Mouse (Mus musculus) liver, postnatal 0 days (tissue): ENCODE data around the gene Rbpjl. TPM values are rescaled to one million over a fixed set of nuclear protein-coding genes. Genes with fewer than 3 reads are reported as not detected.

Source experiments
- ATAC-seq: fragments of 200-750 bp; cut with Nextera tagmentation; 2 replicates; pipeline ENCODE4 v1.8.0; 2017; ENCODE audit warnings: mild to moderate bottlenecking, moderate library complexity
- DNase-seq: peaks from one replicate; pipeline ENCODE4 v3.0.0-alpha.2; 2016
- H3K27ac ChIP-seq: fragments of 300-500 bp; sonication (generic); 2 replicates; pipeline ENCODE4 v1.5.1; 2014; ENCODE audit warnings: antibody characterized with exemption, moderate library complexity, mild to moderate bottlenecking, low read depth
- H3K27me3 ChIP-seq: fragments of 300-500 bp; sonication (generic); 2 replicates; pipeline ENCODE4 v1.6.1; 2014; ENCODE audit warnings: low read length, control low read depth, mixed read lengths; ENCODE audit not compliant: insufficient read depth
- H3K36me3 ChIP-seq: fragments of 300-500 bp; sonication (generic); replicated peaks from 2 replicates; pipeline ENCODE4 v1.6.1; 2014; ENCODE audit warnings: mild to moderate bottlenecking, control low read depth, low read length, moderate library complexity, mixed read lengths; ENCODE audit not compliant: insufficient read depth
- H3K4me1 ChIP-seq: fragments of 300-500 bp; sonication (generic); 2 replicates; pipeline ENCODE4 v1.6.1; 2014; ENCODE audit warnings: antibody characterized with exemption, mild to moderate bottlenecking, control low read depth; ENCODE audit not compliant: insufficient read depth
- H3K4me2 ChIP-seq: fragments of 300-500 bp; sonication (generic); 2 replicates; pipeline ENCODE4 v1.6.1; 2014; ENCODE audit warnings: low read depth, mild to moderate bottlenecking, low read length, moderate library complexity, mixed read lengths
- H3K4me3 ChIP-seq: fragments of 300-500 bp; sonication (generic); 2 replicates; pipeline ENCODE4 v1.5.1; 2014; ENCODE audit warnings: low read depth, low read length
- H3K9ac ChIP-seq: fragments of 300-500 bp; sonication (generic); replicated peaks from 2 replicates; pipeline ENCODE4 v1.6.1; 2014; ENCODE audit warnings: mild to moderate bottlenecking, moderate library complexity
- H3K9me3 ChIP-seq: fragments of 300-500 bp; sonication (generic); 2 replicates; pipeline ENCODE4 v1.6.1; 2016; ENCODE audit warnings: mild to moderate bottlenecking, control low read depth, low read length, mixed read lengths
- CTCF ChIP-seq: sonication (generic); IDR thresholded peaks from 2 replicates; pipeline ENCODE4 v1.5.1; 2016; ENCODE audit warnings: antibody characterized with exemption, low read depth
- EP300 ChIP-seq: IDR thresholded peaks from 2 replicates; pipeline ENCODE4 v1.6.1; 2016; ENCODE audit warnings: antibody characterized with exemption, low read depth, mild to moderate bottlenecking
- WGBS: fragments of 180-500 bp; shearing (Covaris S2); extraction: QIAGEN DNeasy Blood & Tissue Kit; methylation state at CpG from one replicate; pipeline ENCODE4 v1.1.7; 2014; ENCODE audit not compliant: insufficient replicate concordance; 5-methylcytosine and 5-hydroxymethylcytosine counted together
- polyA plus RNA-seq: library from polyadenylated mRNA; unstranded; fragments of >200 nt; fragmentation: Nextera tagmentation; extraction: Ambion mirVana; gene quantifications from 2 replicates; pipeline ENCODE4 v1.2.1, GENCODE M21; 2015

The Rbpjl gene
- polyA plus RNA-seq, 1 experiment from 2014 or later: not detected

- Histone ChIP-seq H3K4me2 (no peak overlapping the region), H3K27ac (no peak overlapping the region), H3K4me1 (peaks cover 18% of the 10 kb centered on the region), H3K9ac (no peak overlapping the region), H3K36me3 (no peaks in the 10 kb centered on the region), H3K4me3 (no peak overlapping the region), H3K27me3 (peaks cover 14% of the 10 kb centered on the region), H3K9me3 (no peaks in the 10 kb centered on the region)
- TF ChIP-seq EP300: no peak
- peak; percentile 77 for TF ChIP-seq CTCF
- DNase-seq (peak; percentile 62), ATAC-seq (peak; percentile 25; the same call in 1 of the 2 replicates)
- whole genome bisulfite sequencing: 9% methylated on average over 8 of the region's 8 CpGs
Observed at GRCm38 (mm10) chr2:164386953-164387352, 16.0 kb upstream of the Rbpjl start.

DNA sequence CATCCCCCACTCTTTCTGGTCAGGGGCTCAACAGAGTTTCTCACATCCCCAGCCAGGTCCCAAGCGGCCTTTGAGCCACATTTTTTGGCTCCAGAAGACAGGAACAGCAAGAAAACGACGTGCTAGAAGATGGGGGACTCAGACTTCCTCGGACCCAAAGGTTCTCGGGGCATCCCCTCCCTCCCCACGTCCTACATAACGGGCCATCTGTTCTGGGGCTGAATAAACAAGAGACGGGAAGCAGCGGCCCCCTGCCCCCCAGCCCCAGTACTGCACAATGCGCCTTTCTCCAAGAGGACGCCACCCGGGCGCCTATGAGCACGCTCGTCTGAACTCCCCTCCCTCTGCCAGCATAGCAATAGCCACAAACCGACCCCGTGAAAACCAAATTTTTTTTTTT is 13.9 kb upstream of the Rbpjl start, which contains the start of gene Slpi:
Slpi (minus strand) TSS at position 76 of the 400 bp plus-strand sequence.
- WGBS: 3% methylated on average over 17 of the region's 17 CpGs
- peak within 1 kb of the TSS; percentile 72 for H3K4me2 ChIP-seq
- TF ChIP-seq CTCF (no peak), EP300 (no peak)
- H3K4me3 ChIP-seq: peak within 1 kb of the TSS; percentile 30
- no peaks in the 10 kb centered on the region for H3K9me3 ChIP-seq
- H3K9ac ChIP-seq: no peak within 1 kb of the TSS
- no peak within 1 kb of the TSS for H3K27ac ChIP-seq
- peaks cover 14% of the 10 kb centered on the region for H3K4me1 ChIP-seq
- no peaks in the 10 kb centered on the region for H3K36me3 ChIP-seq
- ATAC-seq (no peak), DNase-seq (no peak)
- H3K27me3 ChIP-seq: peaks cover 19% of the 10 kb centered on the region

- peak overlapping the region; percentile 72 for H3K4me2 ChIP-seq
- H3K27me3 ChIP-seq: peaks cover 22% of the 10 kb centered on the region
- H3K4me1 ChIP-seq: peaks cover 13% of the 10 kb centered on the region
- DNase-seq (peak; percentile 85), ATAC-seq (peak; percentile 62)
- no peaks in the 10 kb centered on the region for H3K9me3 ChIP-seq
- H3K36me3 ChIP-seq: no peaks in the 10 kb centered on the region
- TF ChIP-seq EP300 (no peak), CTCF (peak; percentile 87)
- H3K4me3 ChIP-seq: peak overlapping the region; percentile 30
- 2% methylated on average over 30 of the region's 30 CpGs for WGBS
- H3K27ac ChIP-seq: no peak overlapping the region
- no peak overlapping the region for H3K9ac ChIP-seq
Observed at GRCm38 (mm10) chr2:164389499-164389898, 13.4 kb upstream of the Rbpjl start.

GRCm38 (mm10) chr2:164393126-164393525 is 9.8 kb upstream of the Rbpjl start:
- Histone ChIP-seq H3K9me3 (no peaks in the 10 kb centered on the region), H3K4me1 (peaks cover 6% of the 10 kb centered on the region; the same call in 1 of the 2 replicates), H3K4me3 (no peak overlapping the region), H3K4me2 (no peak overlapping the region), H3K27ac (no peak overlapping the region), H3K36me3 (no peaks in the 10 kb centered on the region), H3K27me3 (peaks cover 19% of the 10 kb centered on the region), H3K9ac (no peak overlapping the region)
- TF ChIP-seq CTCF (no peak), EP300 (no peak)
- WGBS: 76% methylated on average over 29 of the region's 29 CpGs
- DNase-seq: no peak
- ATAC-seq: no peak

- Histone ChIP-seq H3K9me3 (no peaks in the 10 kb centered on the region), H3K4me1 (no peaks in the 10 kb centered on the region), H3K4me2 (no peak overlapping the region), H3K27me3 (peaks cover 25% of the 10 kb centered on the region), H3K27ac (no peak overlapping the region), H3K4me3 (no peak overlapping the region), H3K36me3 (no peaks in the 10 kb centered on the region), H3K9ac (no peak overlapping the region)
- DNase-seq: no peak
- ATAC-seq: no peak
- no peak for TF ChIP-seq EP300
- no peak for TF ChIP-seq CTCF
- WGBS: 77% methylated on average over 7 of the region's 7 CpGs
Observed at GRCm38 (mm10) chr2:164396076-164396475, 6.9 kb upstream of the Rbpjl start.

DNA sequence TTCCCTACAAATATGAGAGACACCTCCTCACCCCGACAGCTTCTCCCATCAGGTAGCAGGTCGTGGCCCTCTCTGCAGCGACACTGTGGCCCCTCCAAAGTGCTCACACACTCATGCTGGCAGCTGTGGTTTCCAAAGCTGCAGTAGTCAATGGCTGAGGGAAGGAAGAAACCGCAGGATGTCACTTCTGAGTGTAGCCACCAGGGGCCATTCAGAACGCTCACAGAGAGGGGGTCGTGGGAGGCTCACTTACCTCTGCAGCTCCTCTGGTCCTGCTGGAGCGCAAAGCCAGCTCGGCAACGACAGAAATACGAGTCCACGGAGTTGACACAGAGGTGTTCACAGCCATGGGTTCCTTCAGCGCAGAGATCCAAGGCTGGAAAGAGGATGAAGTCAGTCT is 6.0 kb upstream of the Rbpjl start:
- Histone ChIP-seq H3K4me3 (no peak overlapping the region), H3K9ac (no peak overlapping the region), H3K36me3 (no peaks in the 10 kb centered on the region), H3K4me2 (no peak overlapping the region), H3K27me3 (peaks cover 33% of the 10 kb centered on the region), H3K9me3 (no peaks in the 10 kb centered on the region), H3K4me1 (no peaks in the 10 kb centered on the region), H3K27ac (no peak overlapping the region)
- 66% methylated on average over 12 of the region's 12 CpGs for WGBS
- DNase-seq (no peak), ATAC-seq (no peak)
- TF ChIP-seq CTCF (no peak), EP300 (no peak)
